Mouse (Mus musculus) frontal cortex, postnatal 36 days (tissue): ENCODE results near the gene Xrcc6.

Experiments
- DNase-seq, 2 experiments: peaks; one replicate each; pipeline ENCODE4 v3.0.0; 2022; ENCODE audit warnings: low spot score in 2 of 2

The Xrcc6 gene

DNA sequence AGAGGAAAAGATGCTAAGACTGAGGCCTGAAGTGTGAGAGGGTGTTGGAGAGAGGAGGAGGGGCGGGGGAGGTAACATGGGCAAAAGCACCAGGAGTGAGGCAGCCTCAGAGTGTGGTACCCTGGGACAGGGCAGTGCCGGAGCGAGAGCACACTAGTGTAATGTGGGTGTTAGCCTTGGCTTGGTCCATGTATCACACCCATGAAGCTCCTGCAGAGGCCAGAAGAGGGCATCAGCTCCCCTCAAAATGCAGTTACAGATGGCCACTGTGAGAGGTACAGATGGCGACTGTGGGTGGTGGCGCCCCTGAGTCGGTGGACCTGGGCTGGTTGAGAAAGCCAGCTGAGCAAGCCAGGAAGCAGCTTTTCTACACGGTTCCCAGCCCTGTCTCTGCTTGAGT lies 93.5 kb downstream of the Xrcc6 start:
- peak; percentile 78 to 82 for DNase-seq

DNA sequence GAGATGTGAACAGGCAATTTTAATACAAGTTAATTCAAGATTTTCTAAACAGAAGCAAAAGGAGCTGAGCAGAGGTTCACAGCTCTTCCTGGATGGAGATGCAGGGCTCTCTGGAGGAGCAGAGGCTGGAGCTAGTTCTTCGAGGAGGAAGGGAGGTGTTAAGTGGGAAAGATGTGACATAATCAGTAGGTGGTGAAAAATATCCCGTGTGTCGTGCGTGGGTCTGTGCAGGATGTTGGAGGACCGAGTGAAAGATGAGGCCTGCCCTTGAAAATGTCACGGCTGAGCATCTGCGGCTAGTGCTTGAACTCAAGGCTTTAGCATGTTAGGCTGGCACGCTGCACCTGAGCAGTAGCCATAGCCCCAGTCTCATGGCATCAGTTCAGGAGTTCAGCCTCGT lies 98.0 kb downstream of the Xrcc6 start:
- peak; percentile 40 to 44 for DNase-seq

DNA sequence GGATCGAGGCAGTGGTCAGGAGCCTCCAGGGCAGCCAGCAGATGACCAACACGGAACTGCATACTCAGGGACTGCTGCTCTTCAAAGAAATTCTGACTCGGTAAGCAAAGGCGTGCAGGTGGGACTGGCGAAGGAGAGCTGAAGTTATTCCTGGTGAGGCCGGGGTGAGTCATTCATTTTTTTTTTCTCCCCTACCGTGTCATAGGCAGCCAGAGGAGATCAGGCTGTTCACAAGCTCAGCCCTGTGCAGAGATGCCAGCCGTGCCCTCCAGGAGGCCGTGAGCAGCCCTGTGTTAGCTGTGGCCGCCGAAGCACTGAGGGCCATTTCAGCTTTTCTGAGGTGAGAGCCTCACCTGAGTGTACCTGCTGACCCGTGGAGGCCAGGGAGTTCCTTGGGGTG lies 98.5 kb downstream of the Xrcc6 start:
- peak; percentile 41 to 61 for DNase-seq

DNA sequence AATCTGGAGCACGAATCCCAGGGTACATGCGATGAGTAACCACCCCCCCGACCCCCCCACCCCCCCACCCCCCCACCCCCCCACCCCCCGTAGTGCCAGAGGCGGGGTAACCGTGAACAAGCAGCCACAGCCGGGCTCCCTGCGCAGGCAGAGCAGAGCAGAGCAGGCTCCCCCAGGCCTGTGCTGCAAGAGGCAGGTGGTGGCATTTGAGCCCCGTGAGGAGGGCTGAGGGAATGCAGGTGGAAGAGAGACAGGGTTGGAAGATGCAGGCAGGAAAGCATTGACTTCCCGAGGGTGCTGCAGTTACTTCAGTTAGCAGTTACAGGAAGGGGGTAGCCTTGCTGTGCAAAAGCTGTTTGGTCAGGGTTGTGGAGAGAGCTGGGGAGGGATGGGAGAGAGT lies 99.6 kb downstream of the Xrcc6 start:
- DNase-seq, result peak in 1 of 2 experiments; percentile 23
